Mouse (Mus musculus): ENCODE data around the gene Trim28. TPM values are rescaled to one million over a fixed set of nuclear protein-coding genes. Genes with fewer than 3 reads are reported as not detected.

Gene Trim28
- total and polyA plus RNA-seq, 3 experiments: 104 to 1,160 (median 702) TPM

GRCm38 (mm10) chr7:12998053-12998452 lies 861 bp upstream of the Trim28 start, which contains the start of gene Slc27a5:
TSS of gene Slc27a5 (minus strand) at chr7:12998192.
- H3K4me1 ChIP-seq (ENCODE audit: control insufficient read depth in 1 of 2, insufficient read depth in 2 of 2, low read length in 2 of 2): no peaks in the 10 kb centered on the region
- no peak within 1 kb of the TSS for H3K4me3 ChIP-seq (ENCODE audit: control insufficient read depth in 1 of 2, insufficient read depth in 1 of 2, low read depth in 2 of 2, low read length in 2 of 2)
- H3K27me3 ChIP-seq (ENCODE audit: control insufficient read depth in 1 of 2, insufficient read depth in 2 of 2, low read length in 2 of 2): no peaks in the 10 kb centered on the region
- no peak for DNase-seq (ENCODE audit: low read depth, low spot score)
- no peak for TF ChIP-seq E2F4 (IDR thresholded peaks at IDR 0.05; ENCODE audit: borderline replicate concordance, low read depth, low read length)
- no peak for TF ChIP-seq RCOR1 (IDR thresholded peaks at IDR 0.05; ENCODE audit: low read depth, low read length)
- TF ChIP-seq MYB (IDR thresholded peaks at IDR 0.05; ENCODE audit: low read depth, low read length): no peak
- TF ChIP-seq NRF1 (IDR thresholded peaks at IDR 0.05; ENCODE audit: insufficient read depth, low read depth, low read length, poor library complexity, severe bottlenecking): no peak
- TF ChIP-seq MXI1 (IDR thresholded peaks at IDR 0.05; ENCODE audit: low read depth, low read length): no peak
- TF ChIP-seq MAX (IDR thresholded peaks at IDR 0.05; ENCODE audit: low read length): no peak
- TF ChIP-seq MAFK (IDR thresholded peaks at IDR 0.05; ENCODE audit: borderline replicate concordance, low read depth, low read length): no peak
- TF ChIP-seq GATA1 (IDR thresholded peaks at IDR 0.05; ENCODE audit: low read depth, low read length): no peak
- TF ChIP-seq TBP (IDR thresholded peaks at IDR 0.05; ENCODE audit: low read depth, low read length): no peak
- TF ChIP-seq CHD1 (IDR thresholded peaks at IDR 0.05; ENCODE audit: low read depth, low read length): no peak
- TF ChIP-seq ZC3H11A (IDR thresholded peaks at IDR 0.05; ENCODE audit: low read depth, low read length): no peak
- no peak for TF ChIP-seq KAT2A (conservative IDR thresholded peaks at IDR 0.05; ENCODE audit: low read depth, low read length)
- no peak for TF ChIP-seq USF2 (IDR thresholded peaks at IDR 0.05; ENCODE audit: borderline replicate concordance in 1 of 2, insufficient read depth in 1 of 2, low read depth in 1 of 2, low read length in 2 of 2)
- TF ChIP-seq RAD21 (IDR thresholded peaks at IDR 0.05; ENCODE audit: low read depth, low read length): no peak
- TF ChIP-seq TCF12 (IDR thresholded peaks at IDR 0.05; ENCODE audit: low read depth, low read length): no peak
- no peak for TF ChIP-seq UBTF (IDR thresholded peaks at IDR 0.05; ENCODE audit: borderline replicate concordance, insufficient read depth, low read depth, low read length)
- TF ChIP-seq POLR2A (IDR thresholded peaks at IDR 0.05; ENCODE audit: control insufficient read depth in 1 of 2, insufficient read depth in 1 of 2, low read depth in 1 of 2, low read length in 2 of 2, poor library complexity in 1 of 2): no peak
- TF ChIP-seq NELFE (IDR thresholded peaks at IDR 0.05; ENCODE audit: low read depth, low read length): no peak
- no peak for TF ChIP-seq SIN3A (IDR thresholded peaks at IDR 0.05; ENCODE audit: low read length)
- TF ChIP-seq EP300 (IDR thresholded peaks at IDR 0.05; ENCODE audit: low read depth in 1 of 2, low read length in 2 of 2): no peak
- H3K27ac ChIP-seq (ENCODE audit: control insufficient read depth, low read depth, low read length): no peak within 1 kb of the TSS
- no peaks in the 10 kb centered on the region for H3K36me3 ChIP-seq (ENCODE audit: control insufficient read depth in 1 of 2, insufficient read depth in 2 of 2, low read length in 2 of 2)
- H3K9ac ChIP-seq (ENCODE audit: control insufficient read depth, low read depth, low read length, poor library complexity, severe bottlenecking): no peak within 1 kb of the TSS
- no peaks in the 10 kb centered on the region for H3K79me2 ChIP-seq (ENCODE audit: control insufficient read depth, insufficient read depth, low read length, poor library complexity)
- no peaks in the 10 kb centered on the region for H3K9me3 ChIP-seq (replicated peaks; ENCODE audit: insufficient read depth, low read length)

DNA sequence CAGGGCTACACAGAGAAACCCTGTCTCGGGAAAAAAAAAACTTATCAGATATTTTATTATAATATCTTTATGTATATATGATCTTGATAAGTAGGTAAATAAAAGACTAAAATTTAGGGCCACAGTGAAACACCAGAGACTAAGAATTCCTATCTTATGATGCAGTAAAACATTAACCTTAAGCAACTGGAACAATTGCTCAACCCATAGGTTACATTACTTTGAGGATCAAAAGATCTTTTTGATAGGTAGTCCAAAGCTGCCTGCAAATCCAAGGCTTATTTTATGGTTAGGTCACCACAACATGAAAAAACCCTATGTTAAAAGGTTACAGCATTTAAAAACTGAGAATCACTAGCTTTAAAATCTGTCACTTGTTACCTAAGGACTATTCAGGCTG lies 2.7 kb downstream of the Trim28 start:
- no peaks in the 10 kb centered on the region for H3K4me1 ChIP-seq (ENCODE audit: control insufficient read depth in 1 of 2, insufficient read depth in 2 of 2, low read length in 2 of 2)

More for the DNA sequence above, 2.7 kb downstream of the Trim28 start:
- Histone ChIP-seq H3K79me2 (ENCODE audit: control insufficient read depth, insufficient read depth, low read length, poor library complexity) (no peaks in the 10 kb centered on the region), H3K36me3 (ENCODE audit: control insufficient read depth in 1 of 2, insufficient read depth in 2 of 2, low read length in 2 of 2) (no peaks in the 10 kb centered on the region), H3K27me3 (ENCODE audit: control insufficient read depth in 1 of 2, insufficient read depth in 2 of 2, low read length in 2 of 2) (no peaks in the 10 kb centered on the region), H3K9ac (ENCODE audit: control insufficient read depth, low read depth, low read length, poor library complexity, severe bottlenecking) (no peak overlapping the region), H3K4me3 (ENCODE audit: control insufficient read depth in 1 of 2, insufficient read depth in 1 of 2, low read depth in 2 of 2, low read length in 2 of 2) (no peak overlapping the region), H3K9me3 (replicated peaks; ENCODE audit: insufficient read depth, low read length) (no peaks in the 10 kb centered on the region), H3K27ac (ENCODE audit: control insufficient read depth, low read depth, low read length) (no peak overlapping the region)
- TF ChIP-seq UBTF (IDR thresholded peaks at IDR 0.05; ENCODE audit: borderline replicate concordance, insufficient read depth, low read depth, low read length) (no peak), CHD1 (IDR thresholded peaks at IDR 0.05; ENCODE audit: low read depth, low read length) (no peak), BHLHE40 (IDR thresholded peaks at IDR 0.05; ENCODE audit: borderline replicate concordance, low read depth, low read length) (no peak), MYB (IDR thresholded peaks at IDR 0.05; ENCODE audit: low read depth, low read length) (no peak), MAFK (IDR thresholded peaks at IDR 0.05; ENCODE audit: borderline replicate concordance, low read depth, low read length) (no peak), JUND (IDR thresholded peaks at IDR 0.05; ENCODE audit: low read depth, low read length) (no peak), MXI1 (IDR thresholded peaks at IDR 0.05; ENCODE audit: low read depth, low read length) (no peak), SMC3 (IDR thresholded peaks at IDR 0.05; ENCODE audit: low read depth, low read length) (no peak), GATA1 (IDR thresholded peaks at IDR 0.05; ENCODE audit: low read depth, low read length) (no peak), GABPA (IDR thresholded peaks at IDR 0.05; ENCODE audit: low read depth, low read length) (no peak), ZKSCAN1 (IDR thresholded peaks at IDR 0.05; ENCODE audit: low read depth, low read length) (no peak), ZMIZ1 (IDR thresholded peaks at IDR 0.05; ENCODE audit: low read depth, low read length) (no peak), ETS1 (IDR thresholded peaks at IDR 0.05; ENCODE audit: low read depth, low read length) (no peak), RAD21 (IDR thresholded peaks at IDR 0.05; ENCODE audit: low read depth, low read length) (no peak), TAL1 (IDR thresholded peaks at IDR 0.05; ENCODE audit: low read length) (no peak), RCOR1 (IDR thresholded peaks at IDR 0.05; ENCODE audit: low read depth, low read length) (no peak)
- no peak for DNase-seq (ENCODE audit: low read depth, low spot score)

All from MEL (cell line).